Mouse (Mus musculus) cerebellum, adult 9-11 months (tissue): Measurements from ENCODE around the gene Helz.
"Not testable (repeated sequence)": the region's sequence is repeated elsewhere in the genome, so short reads cannot be mapped to it uniquely, and the experiment has no call there.

Source experiments
- DNase-seq: peaks from one replicate; pipeline ENCODE4 v3.0.0; 2022

Gene Helz

GRCm38 (mm10) chr11:107547351-107548203, at the start of gene Helz:
Gene Helz (plus strand): TSS chr11:107547930.
- DNase-seq, result peak; percentile 53

GRCm38 (mm10) chr11:107502801-107503200, 44.9 kb upstream of the Helz start:
- DNase-seq, result no peak

GRCm38 (mm10) chr11:107504364-107504763, 43.4 kb upstream of the Helz start:
- DNase-seq, result not testable (repeated sequence)

- no peak for DNase-seq
Measured at GRCm38 (mm10) chr11:107506260-107506659, 41.5 kb upstream of the Helz start.

GRCm38 (mm10) chr11:107509631-107510338, 37.9 kb upstream of the Helz start:
- no peak for DNase-seq

- DNase-seq, result no peak
Measured at GRCm38 (mm10) chr11:107510362-107511269, 37.1 kb upstream of the Helz start.

- peak; percentile 13 for DNase-seq
Measured at GRCm38 (mm10) chr11:107511954-107512353, 35.8 kb upstream of the Helz start.

GRCm38 (mm10) chr11:107513047-107513446, 34.7 kb upstream of the Helz start:
- DNase-seq, result no peak

GRCm38 (mm10) chr11:107516387-107516786, 31.3 kb upstream of the Helz start:
- no peak for DNase-seq

- no peak for DNase-seq
Measured at GRCm38 (mm10) chr11:107518645-107519429, 28.9 kb upstream of the Helz start.

GRCm38 (mm10) chr11:107521153-107521552, 26.6 kb upstream of the Helz start:
- DNase-seq, result no peak

- DNase-seq, result no peak
Measured at GRCm38 (mm10) chr11:107524966-107525365, 22.8 kb upstream of the Helz start.

GRCm38 (mm10) chr11:107527632-107528031, 20.1 kb upstream of the Helz start:
- no peak for DNase-seq

- DNase-seq, result no peak
Measured at GRCm38 (mm10) chr11:107529320-107529719, 18.4 kb upstream of the Helz start.

- no peak for DNase-seq
Measured at GRCm38 (mm10) chr11:107531445-107531844, 16.3 kb upstream of the Helz start.

GRCm38 (mm10) chr11:107532271-107532670, 15.5 kb upstream of the Helz start:
- no peak for DNase-seq

- DNase-seq, result no peak
Measured at GRCm38 (mm10) chr11:107538994-107539393, 8.7 kb upstream of the Helz start.

- no peak for DNase-seq
Measured at GRCm38 (mm10) chr11:107540339-107540738, 7.4 kb upstream of the Helz start.

GRCm38 (mm10) chr11:107545747-107546476, 1.8 kb upstream of the Helz start:
- DNase-seq, result no peak

GRCm38 (mm10) chr11:107546667-107547301, 946 bp upstream of the Helz start:
- peak; percentile 51 for DNase-seq
